Mouse (Mus musculus) neural tube, embryonic 13.5 days (tissue): ENCODE data around the gene Rbfox1. TPM values are rescaled to one million over a fixed set of nuclear protein-coding genes. Genes with fewer than 3 reads are reported as not detected.
A peak's percentile ranks its signal among the peaks of the same experiment; 100 is the strongest.

Experiments
- ATAC-seq: fragments of 200-750 bp; cut with Nextera tagmentation; 2 replicates; pipeline ENCODE4 v1.8.0; 2017; ENCODE audit warnings: low read depth, mild to moderate bottlenecking, moderate TSS enrichment, moderate library complexity
- H3K27ac ChIP-seq: fragments of 300-500 bp; sonication (generic); replicated peaks from 2 replicates; pipeline ENCODE4 v1.5.1; 2015; ENCODE audit warnings: moderate library complexity, mild to moderate bottlenecking, inconsistent platforms
- H3K27me3 ChIP-seq: fragments of 300-500 bp; sonication (generic); 2 replicates; pipeline ENCODE4 v1.6.1; 2015; ENCODE audit warnings: mild to moderate bottlenecking, inconsistent platforms
- H3K36me3 ChIP-seq: fragments of 300-500 bp; sonication (generic); 2 replicates; pipeline ENCODE4 v1.6.1; 2015; ENCODE audit warnings: mild to moderate bottlenecking, inconsistent platforms
- H3K4me1 ChIP-seq: fragments of 300-500 bp; sonication (generic); replicated peaks from 2 replicates; pipeline ENCODE4 v1.6.1; 2015; ENCODE audit warnings: inconsistent platforms
- H3K4me2 ChIP-seq: fragments of 300-500 bp; sonication (generic); 2 replicates; pipeline ENCODE4 v1.6.1; 2015; ENCODE audit warnings: inconsistent platforms, mild to moderate bottlenecking, moderate library complexity
- H3K4me3 ChIP-seq: fragments of 300-500 bp; sonication (generic); 2 replicates; pipeline ENCODE4 v1.5.1; 2015; ENCODE audit warnings: mild to moderate bottlenecking, inconsistent platforms
- H3K9ac ChIP-seq: fragments of 300-500 bp; sonication (generic); 2 replicates; pipeline ENCODE4 v1.6.1; 2015; ENCODE audit warnings: moderate library complexity, mild to moderate bottlenecking, inconsistent platforms
- H3K9me3 ChIP-seq: fragments of 300-500 bp; sonication (generic); 2 replicates; pipeline ENCODE4 v1.6.1; 2016; ENCODE audit warnings: inconsistent platforms
- WGBS: fragments of 180-500 bp; shearing (Covaris S2); methylation state at CpG from one replicate; pipeline ENCODE4 v1.1.7; 2015; 5-methylcytosine and 5-hydroxymethylcytosine counted together
- polyA plus RNA-seq: library from polyadenylated mRNA; unstranded; fragments of >200 nt; fragmentation: Nextera tagmentation; extraction: Ambion mirVana; gene quantifications from 2 replicates; pipeline ENCODE4 v1.2.1, GENCODE M21; 2015

Gene Rbfox1
- polyA plus RNA-seq, 1 experiment from 2014 or later: 229 TPM

DNA sequence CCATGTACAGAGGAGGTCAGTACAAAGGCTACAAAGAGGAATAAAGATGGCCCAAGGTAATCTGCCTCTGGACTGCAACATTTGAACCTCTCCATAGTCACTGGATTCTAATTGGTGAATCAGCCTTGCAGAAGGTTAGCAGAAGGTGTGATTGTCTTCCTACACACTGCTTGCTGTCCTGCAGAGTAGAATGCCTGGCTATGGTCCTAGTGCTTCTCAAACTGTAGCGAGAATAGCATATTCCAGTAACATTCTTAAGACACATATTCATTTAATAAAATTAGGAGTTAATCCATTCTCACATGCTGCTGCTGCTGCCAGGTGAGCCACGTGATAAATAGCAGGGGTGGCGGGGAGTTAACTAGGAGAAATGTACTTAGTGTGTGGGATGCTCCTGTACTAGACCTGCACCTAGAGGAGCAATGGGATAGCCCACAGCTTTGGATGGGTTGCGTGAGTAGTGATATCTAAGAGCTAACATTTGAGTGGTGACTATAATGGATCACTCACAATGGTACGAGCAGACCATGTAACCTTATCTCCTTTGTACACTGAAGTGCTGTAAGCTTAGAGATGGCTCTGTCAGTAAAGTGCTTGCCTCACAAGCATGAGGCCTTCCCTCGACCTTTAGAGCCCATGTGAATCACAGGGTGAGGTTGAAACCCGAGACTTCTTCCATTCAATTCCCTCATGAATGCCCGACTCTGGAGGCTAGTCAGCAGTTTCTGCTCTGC lies 511.7 kb downstream of the Rbfox1 start:
- H3K9ac ChIP-seq: no peak overlapping the region
- no peaks in the 10 kb centered on the region for H3K27me3 ChIP-seq
- no peak overlapping the region for H3K4me2 ChIP-seq
- 51% methylated on average over 8 of the region's 8 CpGs for WGBS
- no peak overlapping the region for H3K27ac ChIP-seq
- no peaks in the 10 kb centered on the region for H3K9me3 ChIP-seq
- H3K4me1 ChIP-seq: no peaks in the 10 kb centered on the region
- no peak for ATAC-seq
- no peaks in the 10 kb centered on the region for H3K36me3 ChIP-seq
- no peak overlapping the region for H3K4me3 ChIP-seq

DNA sequence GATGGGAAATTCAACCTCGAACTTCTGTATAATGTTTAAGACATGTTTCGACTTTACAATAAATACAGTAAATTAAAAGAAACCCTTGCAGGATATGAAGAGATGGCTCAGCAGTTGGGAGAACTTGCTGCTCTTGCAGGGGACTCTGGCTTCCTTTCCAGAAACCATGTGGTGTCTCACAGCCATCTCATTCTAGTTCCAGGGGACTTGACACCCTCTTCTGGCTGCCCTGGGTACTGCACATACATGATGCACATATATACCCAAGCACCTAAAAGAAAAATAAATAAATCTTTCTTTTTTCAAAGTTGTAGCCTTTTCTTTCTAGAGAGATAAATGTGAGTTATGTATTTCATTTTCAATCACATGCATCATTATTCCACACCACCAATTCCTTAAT lies 512.5 kb downstream of the Rbfox1 start:
- no peaks in the 10 kb centered on the region for H3K4me1 ChIP-seq
- no peak overlapping the region for H3K27ac ChIP-seq
- no peak overlapping the region for H3K4me2 ChIP-seq
- no peak for ATAC-seq
- no peaks in the 10 kb centered on the region for H3K9me3 ChIP-seq
- WGBS: 89% methylated on average over 2 of the region's 2 CpGs
- no peak overlapping the region for H3K9ac ChIP-seq
- no peaks in the 10 kb centered on the region for H3K27me3 ChIP-seq
- H3K4me3 ChIP-seq: no peak overlapping the region
- H3K36me3 ChIP-seq: no peaks in the 10 kb centered on the region

DNA sequence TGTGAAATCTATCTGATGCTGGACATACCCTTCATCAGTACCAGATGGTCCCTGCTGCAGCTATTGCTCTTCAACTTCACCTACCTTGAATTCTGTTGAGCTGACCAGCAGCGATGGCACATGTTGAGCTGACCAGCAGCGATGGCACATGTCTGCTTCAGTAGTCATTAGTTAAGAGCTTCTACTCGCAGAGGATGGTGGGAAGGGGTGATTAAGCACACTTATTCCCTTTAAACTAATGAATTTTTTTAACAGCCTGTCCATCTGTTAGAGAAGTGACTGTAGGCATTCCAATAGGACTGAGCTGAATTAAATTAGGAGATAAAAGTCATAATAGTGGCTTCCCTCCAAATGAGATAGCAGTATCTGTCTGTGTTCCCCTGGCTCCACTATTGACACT lies 517.7 kb downstream of the Rbfox1 start:
- Histone ChIP-seq H3K27me3 (no peaks in the 10 kb centered on the region), H3K4me1 (no peaks in the 10 kb centered on the region), H3K4me2 (no peak overlapping the region), H3K9me3 (no peaks in the 10 kb centered on the region), H3K36me3 (no peaks in the 10 kb centered on the region), H3K4me3 (no peak overlapping the region), H3K9ac (no peak overlapping the region), H3K27ac (no peak overlapping the region)
- 79% methylated on average over 3 of the region's 3 CpGs for WGBS
- ATAC-seq: no peak

DNA sequence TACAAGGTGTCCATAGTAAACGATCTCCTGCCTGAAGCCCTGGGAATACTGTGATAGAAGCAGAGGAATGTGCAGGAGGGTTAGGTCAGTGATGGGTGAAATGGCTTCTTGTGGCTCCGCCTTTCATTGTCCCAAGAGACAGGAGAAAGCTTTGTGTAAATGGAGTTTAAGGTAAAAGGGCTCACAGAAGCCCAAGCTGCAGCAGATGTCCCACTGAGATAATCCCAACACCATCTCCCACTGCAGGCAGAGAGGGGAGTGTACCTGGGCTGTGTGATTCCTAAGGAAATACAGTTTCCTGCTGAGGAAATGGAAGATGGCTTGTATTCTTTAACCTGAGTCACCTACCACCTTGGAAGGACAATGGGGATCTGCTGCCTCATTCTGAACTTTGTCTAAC lies 529.7 kb downstream of the Rbfox1 start:
- Histone ChIP-seq H3K9ac (no peak overlapping the region), H3K4me3 (no peak overlapping the region), H3K36me3 (no peaks in the 10 kb centered on the region), H3K9me3 (no peaks in the 10 kb centered on the region), H3K4me2 (no peak overlapping the region), H3K27me3 (no peaks in the 10 kb centered on the region), H3K4me1 (no peaks in the 10 kb centered on the region), H3K27ac (no peak overlapping the region)
- 40% methylated on average over 2 of the region's 2 CpGs for WGBS
- ATAC-seq: no peak

DNA sequence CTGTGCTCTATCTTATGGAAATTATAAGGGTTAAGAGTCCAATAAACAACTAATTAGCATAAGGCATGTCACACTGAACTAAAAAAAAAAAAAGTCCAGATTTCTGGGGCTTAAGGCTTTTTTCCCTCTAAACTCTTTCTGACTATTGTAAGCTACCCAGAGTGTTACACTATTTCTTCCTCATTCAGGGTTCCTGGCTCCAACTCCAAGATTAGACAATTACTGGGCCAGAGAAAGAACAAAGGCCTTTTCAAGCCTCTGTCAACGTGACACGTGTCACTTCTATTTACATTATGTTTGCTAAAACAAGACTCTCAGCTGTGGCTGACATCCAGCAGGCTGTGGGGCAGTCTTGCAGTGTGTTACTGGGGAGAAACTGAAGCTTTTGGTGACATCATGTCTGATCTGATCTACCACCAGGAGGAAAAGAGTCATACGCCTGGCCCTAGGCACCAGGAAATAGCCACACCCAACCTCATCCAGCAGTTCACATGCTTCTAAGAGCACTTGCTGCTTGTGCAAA lies 536.5 kb downstream of the Rbfox1 start:
- no peak for ATAC-seq
- H3K27ac ChIP-seq: no peak overlapping the region
- WGBS: 59% methylated on average over 3 of the region's 3 CpGs

DNA sequence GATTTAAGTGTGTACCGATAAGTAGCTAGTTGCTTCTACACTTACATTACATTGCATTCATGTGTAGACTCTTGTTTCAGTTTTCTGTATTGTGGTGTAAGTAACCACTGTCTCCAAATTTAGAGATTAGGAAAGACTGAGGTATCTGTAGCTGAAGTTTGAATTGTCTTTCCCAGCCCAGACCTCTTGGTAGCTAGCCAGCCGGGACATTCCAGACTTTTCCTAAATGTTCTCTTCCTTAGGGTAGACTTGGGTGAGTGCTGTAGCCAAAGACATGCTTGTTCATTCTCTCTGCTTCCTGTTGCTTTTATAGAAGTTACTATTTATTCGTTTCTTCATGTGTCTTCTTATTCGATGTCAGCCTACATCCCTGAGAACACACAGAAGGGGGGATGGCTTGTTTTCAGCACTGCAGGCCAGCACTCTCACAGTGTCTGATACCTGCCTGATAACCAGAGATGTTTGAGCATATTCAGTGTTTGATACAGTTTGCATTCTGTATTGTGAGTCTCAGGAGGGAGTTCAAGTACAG lies 538.8 kb downstream of the Rbfox1 start:
- Histone ChIP-seq H3K27ac (no peak overlapping the region), H3K9me3 (no peaks in the 10 kb centered on the region), H3K9ac (no peak overlapping the region), H3K4me1 (peaks cover 7% of the 10 kb centered on the region), H3K4me2 (no peak overlapping the region), H3K36me3 (no peaks in the 10 kb centered on the region), H3K4me3 (no peak overlapping the region), H3K27me3 (no peaks in the 10 kb centered on the region)
- 84% methylated on average over 4 of the region's 4 CpGs for WGBS
- no peak for ATAC-seq

More for the DNA sequence above, 536.5 kb downstream of the Rbfox1 start:
- Histone ChIP-seq H3K9ac (no peak overlapping the region), H3K27me3 (no peaks in the 10 kb centered on the region), H3K4me1 (no peaks in the 10 kb centered on the region), H3K4me2 (no peak overlapping the region), H3K9me3 (no peaks in the 10 kb centered on the region), H3K36me3 (no peaks in the 10 kb centered on the region), H3K4me3 (no peak overlapping the region)

DNA sequence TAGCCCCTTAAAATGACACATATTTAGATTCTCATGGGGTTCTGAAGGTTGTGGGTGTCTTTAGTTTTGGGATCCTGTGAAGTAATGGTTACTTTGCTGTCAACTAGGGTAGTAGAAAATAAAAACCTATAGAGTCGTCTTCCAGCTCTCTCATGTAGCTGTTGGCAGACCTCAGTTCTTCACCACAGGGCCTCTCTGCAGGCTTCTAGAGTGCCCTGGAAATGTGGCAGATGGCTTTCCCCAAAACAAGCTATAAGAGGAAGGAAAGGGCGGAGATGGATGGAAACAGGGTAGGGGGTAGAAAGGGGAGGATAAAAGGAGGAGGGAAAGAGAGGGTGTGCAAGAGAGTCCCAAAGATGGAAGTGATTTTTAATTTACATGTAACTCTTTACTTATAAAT lies 539.6 kb downstream of the Rbfox1 start:
- H3K4me2 ChIP-seq: no peak overlapping the region
- peaks cover 7% of the 10 kb centered on the region for H3K4me1 ChIP-seq
- ATAC-seq: no peak
- WGBS: 86% methylated on average over 2 of the region's 2 CpGs
- no peaks in the 10 kb centered on the region for H3K36me3 ChIP-seq
- no peak overlapping the region for H3K27ac ChIP-seq
- no peaks in the 10 kb centered on the region for H3K9me3 ChIP-seq
- H3K4me3 ChIP-seq: no peak overlapping the region
- H3K9ac ChIP-seq: no peak overlapping the region
- H3K27me3 ChIP-seq: no peaks in the 10 kb centered on the region

DNA sequence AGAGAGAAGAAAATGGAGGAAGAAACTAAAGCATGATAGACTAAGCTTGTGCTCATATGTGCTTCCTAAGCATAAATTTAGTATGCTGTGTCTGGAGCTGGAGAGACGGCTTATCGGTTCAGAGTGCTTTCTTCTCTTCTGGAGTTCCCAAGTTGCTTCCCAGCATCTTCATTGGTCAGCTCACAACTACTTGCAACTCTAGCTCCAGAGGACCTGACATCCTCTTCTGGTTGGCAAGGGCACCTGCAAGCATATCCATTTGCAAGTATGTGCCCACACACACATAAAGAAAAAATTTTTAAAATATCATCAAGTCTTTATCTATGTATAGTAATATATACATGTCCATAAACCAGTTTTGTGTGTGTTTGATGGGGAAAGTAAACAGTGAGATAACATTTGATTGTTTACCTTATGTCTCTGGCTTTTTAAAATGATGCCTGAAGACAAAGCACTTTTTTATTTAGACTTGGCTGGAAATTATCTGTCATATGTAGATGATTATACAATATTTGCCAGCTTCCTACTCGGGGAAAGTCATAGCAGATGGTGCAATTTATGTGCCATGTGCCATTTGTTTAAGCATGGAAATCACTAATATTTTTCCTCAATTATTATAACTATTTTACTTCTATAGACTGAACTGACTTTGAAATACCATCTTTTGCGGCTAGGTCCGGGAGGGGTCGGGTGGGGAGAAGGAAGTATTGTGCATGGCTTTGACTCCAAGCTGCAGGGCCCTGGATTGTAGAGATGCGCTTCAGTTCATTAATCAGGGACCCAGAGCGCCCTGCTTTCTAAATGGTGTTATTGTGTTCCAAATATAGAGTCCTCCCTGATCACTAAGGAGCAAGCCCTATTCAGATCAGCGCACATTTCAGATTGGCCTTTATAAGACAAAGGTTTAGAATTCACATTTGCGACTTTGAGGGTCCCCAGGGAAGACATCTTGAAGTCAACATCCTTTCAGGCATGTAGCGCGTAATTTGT lies 542.4 kb downstream of the Rbfox1 start:
- Histone ChIP-seq H3K36me3 (no peaks in the 10 kb centered on the region), H3K27ac (peak overlapping the region; percentile 19; the same call in 1 of the 2 replicates), H3K4me1 (peaks cover 7% of the 10 kb centered on the region), H3K27me3 (no peaks in the 10 kb centered on the region), H3K4me3 (no peak overlapping the region), H3K9ac (no peak overlapping the region), H3K9me3 (no peaks in the 10 kb centered on the region), H3K4me2 (no peak overlapping the region)
- 60% methylated on average over 12 of the region's 12 CpGs for WGBS
- ATAC-seq: no peak

DNA sequence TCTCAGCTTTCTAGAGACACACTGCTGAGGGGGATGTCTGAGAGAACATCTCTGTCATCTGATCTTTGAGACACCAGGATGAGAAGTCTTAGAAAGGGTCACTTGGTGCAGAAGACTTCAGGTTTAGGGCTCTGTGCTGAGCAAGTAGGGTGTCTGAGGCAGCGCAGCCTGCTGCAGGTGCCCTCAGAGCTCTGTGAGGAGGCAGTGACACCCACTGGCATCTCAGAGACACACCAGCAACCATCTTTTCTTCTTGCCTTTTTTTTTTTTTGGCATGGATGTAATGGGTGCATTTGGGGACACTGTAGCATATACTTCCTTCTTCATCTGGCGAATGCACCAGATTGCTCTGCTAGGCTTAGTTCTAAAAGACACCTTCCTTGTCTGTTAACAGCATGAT lies 545.8 kb downstream of the Rbfox1 start:
- H3K4me3 ChIP-seq: no peak overlapping the region
- 89% methylated on average over 2 of the region's 2 CpGs for WGBS
- H3K9me3 ChIP-seq: no peaks in the 10 kb centered on the region
- no peaks in the 10 kb centered on the region for H3K36me3 ChIP-seq
- ATAC-seq: no peak
- H3K27me3 ChIP-seq: no peaks in the 10 kb centered on the region
- no peak overlapping the region for H3K27ac ChIP-seq
- H3K9ac ChIP-seq: no peak overlapping the region
- H3K4me1 ChIP-seq: peaks cover 7% of the 10 kb centered on the region
- H3K4me2 ChIP-seq: no peak overlapping the region

DNA sequence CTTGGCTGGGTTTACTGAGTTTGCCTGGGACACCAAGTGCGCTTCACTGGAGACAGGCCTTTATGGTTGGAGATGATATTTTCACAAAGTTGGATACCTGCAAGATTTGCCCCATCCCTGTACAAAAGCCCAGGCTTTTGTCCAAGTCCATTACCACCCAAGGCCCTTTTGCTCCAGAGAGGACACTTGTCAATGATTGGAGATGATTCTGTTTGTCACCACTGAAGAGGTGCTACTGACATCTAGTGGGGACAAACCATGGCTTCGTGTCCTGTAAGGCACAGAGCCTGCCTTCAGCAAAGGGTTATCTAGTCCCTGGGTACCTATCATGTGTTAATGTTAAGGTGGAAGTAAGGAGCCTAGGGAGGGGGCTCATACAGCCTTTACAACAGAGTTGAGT lies 551.3 kb downstream of the Rbfox1 start:
- Histone ChIP-seq H3K27me3 (no peaks in the 10 kb centered on the region), H3K4me2 (no peak overlapping the region), H3K36me3 (no peaks in the 10 kb centered on the region), H3K4me3 (no peak overlapping the region), H3K4me1 (no peaks in the 10 kb centered on the region), H3K9ac (no peak overlapping the region), H3K9me3 (no peaks in the 10 kb centered on the region), H3K27ac (no peak overlapping the region)
- WGBS: 66% methylated on average over 2 of the region's 2 CpGs
- no peak for ATAC-seq

DNA sequence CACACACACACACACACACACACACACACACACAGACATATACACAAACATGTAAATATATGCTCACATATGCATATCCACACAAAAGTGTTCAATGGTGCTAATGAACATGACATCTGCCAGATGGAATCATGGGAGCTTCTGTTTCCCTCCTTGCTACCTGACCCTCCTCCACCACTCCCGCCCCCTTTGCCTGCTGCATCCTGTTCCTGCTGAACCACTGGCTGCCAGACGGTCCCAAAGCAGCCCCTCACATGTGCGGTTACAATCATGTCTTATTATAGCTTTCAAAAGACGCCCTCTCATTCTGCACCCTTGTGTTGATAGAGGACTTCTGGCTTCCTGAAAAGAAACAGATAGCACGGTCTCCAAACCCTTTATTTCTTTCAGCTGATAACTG lies 563.1 kb downstream of the Rbfox1 start:
- no peak overlapping the region for H3K4me3 ChIP-seq
- H3K27me3 ChIP-seq: no peaks in the 10 kb centered on the region
- H3K4me1 ChIP-seq: 0 out of 2 replicates have a peak, but pooled peaks cover 3% of the 10 kb centered on the region
- WGBS: 49% methylated on average over 5 of the region's 5 CpGs
- H3K27ac ChIP-seq: no peak overlapping the region; the same call in 1 of the 2 replicates
- H3K9ac ChIP-seq: peak overlapping the region; percentile 2; the same call in 1 of the 2 replicates
- no peak overlapping the region for H3K4me2 ChIP-seq
- H3K9me3 ChIP-seq: no peaks in the 10 kb centered on the region
- no peak for ATAC-seq
- no peaks in the 10 kb centered on the region for H3K36me3 ChIP-seq

DNA sequence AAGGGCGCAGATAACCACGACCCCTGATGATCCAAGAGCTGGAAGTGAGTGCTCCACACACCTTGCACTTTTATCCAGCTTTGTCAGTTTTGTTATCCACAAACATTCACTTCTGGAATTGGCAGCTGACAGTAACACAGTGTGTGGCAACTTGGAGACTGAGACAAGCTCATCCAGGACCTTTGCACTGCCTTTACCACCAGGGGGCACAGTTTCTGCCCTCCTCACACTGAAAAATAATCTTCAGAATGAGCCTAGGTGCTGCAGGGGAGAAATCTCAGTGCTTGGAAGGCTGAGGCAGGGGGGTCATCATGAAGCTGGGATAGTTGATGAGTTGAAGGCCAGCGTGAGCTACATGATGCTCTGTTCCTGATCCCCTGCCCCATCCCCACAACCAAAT lies 570.2 kb downstream of the Rbfox1 start:
- Histone ChIP-seq H3K9ac (no peak overlapping the region), H3K27me3 (no peaks in the 10 kb centered on the region), H3K36me3 (no peaks in the 10 kb centered on the region), H3K27ac (no peak overlapping the region), H3K9me3 (no peaks in the 10 kb centered on the region), H3K4me1 (no peaks in the 10 kb centered on the region), H3K4me3 (no peak overlapping the region), H3K4me2 (no peak overlapping the region)
- WGBS: 78% methylated on average over 3 of the region's 3 CpGs
- ATAC-seq: no peak
